Mouse (Mus musculus) kidney, embryonic 14.5 days (tissue): Measurements from ENCODE around the gene C2cd3. TPM values are rescaled to one million over a fixed set of nuclear protein-coding genes. Genes with fewer than 3 reads are reported as not detected.

Experiments
- ATAC-seq: fragments of 200-750 bp; cut with Nextera tagmentation; 2 replicates; pipeline ENCODE4 v1.8.0; 2017; ENCODE audit warnings: moderate number of reproducible peaks, mild to moderate bottlenecking, moderate TSS enrichment, moderate library complexity; ENCODE audit not compliant: low FRiP score, low TSS enrichment
- H3K27ac ChIP-seq: fragments of 300-500 bp; sonication (generic); 2 replicates; pipeline ENCODE4 v1.5.1; 2014; ENCODE audit warnings: low read depth, mild to moderate bottlenecking, low read length, moderate library complexity, mixed read lengths
- H3K27me3 ChIP-seq: fragments of 300-500 bp; sonication (generic); 2 replicates; pipeline ENCODE4 v1.6.1; 2014; ENCODE audit warnings: mild to moderate bottlenecking, low read length; ENCODE audit not compliant: control insufficient read depth, insufficient read depth
- H3K36me3 ChIP-seq: fragments of 300-500 bp; sonication (generic); 2 replicates; pipeline ENCODE4 v1.6.1; 2014; ENCODE audit warnings: low read length, mixed read lengths; ENCODE audit not compliant: control insufficient read depth, insufficient read depth
- H3K4me1 ChIP-seq: fragments of 300-500 bp; sonication (generic); 2 replicates; pipeline ENCODE4 v1.6.1; 2014; ENCODE audit warnings: low read length, mixed read lengths; ENCODE audit not compliant: control insufficient read depth, insufficient read depth
- H3K4me2 ChIP-seq: fragments of 300-500 bp; sonication (generic); replicated peaks from 2 replicates; pipeline ENCODE4 v1.6.1; 2014; ENCODE audit warnings: low read depth, mild to moderate bottlenecking, low read length
- H3K4me3 ChIP-seq: fragments of 300-500 bp; sonication (generic); 2 replicates; pipeline ENCODE4 v1.5.1; 2014; ENCODE audit warnings: mild to moderate bottlenecking, low read length
- H3K9ac ChIP-seq: fragments of 300-500 bp; sonication (generic); 2 replicates; pipeline ENCODE4 v1.6.1; 2014; ENCODE audit warnings: low read depth, mild to moderate bottlenecking, low read length, moderate library complexity
- H3K9me3 ChIP-seq: fragments of 300-500 bp; sonication (generic); 2 replicates; pipeline ENCODE4 v1.6.1; 2016; ENCODE audit warnings: low read length; ENCODE audit not compliant: control insufficient read depth
- WGBS: fragments of 180-500 bp; shearing (Covaris S2); extraction: QIAGEN DNeasy Blood & Tissue Kit; methylation state at CpG from one replicate; pipeline ENCODE4 v1.1.7; 2014; 5-methylcytosine and 5-hydroxymethylcytosine counted together
- polyA plus RNA-seq: library from polyadenylated mRNA; unstranded; fragments of >200 nt; fragmentation: Nextera tagmentation; extraction: Ambion mirVana; gene quantifications from 2 replicates; pipeline ENCODE4 v1.2.1, GENCODE M21; 2014

Gene C2cd3
- polyA plus RNA-seq, 1 experiment from 2014 or later: 45.4 TPM

GRCm38 (mm10) chr7:100356768-100357167, 15.3 kb upstream of the C2cd3 start:
- Histone ChIP-seq H3K4me2 (no peak overlapping the region), H3K9ac (no peak overlapping the region), H3K4me1 (no peaks in the 10 kb centered on the region), H3K27ac (no peak overlapping the region), H3K36me3 (peaks cover 6% of the 10 kb centered on the region; the same call in 1 of the 2 replicates), H3K4me3 (no peak overlapping the region), H3K9me3 (no peaks in the 10 kb centered on the region), H3K27me3 (no peaks in the 10 kb centered on the region)
- 71% methylated on average over 1 of the region's 1 CpGs for WGBS
- ATAC-seq: no peak

- H3K9ac ChIP-seq: no peak overlapping the region
- H3K4me1 ChIP-seq: no peaks in the 10 kb centered on the region
- H3K9me3 ChIP-seq: no peaks in the 10 kb centered on the region
- H3K4me3 ChIP-seq: no peak overlapping the region
- H3K36me3 ChIP-seq: peaks cover 6% of the 10 kb centered on the region; the same call in 1 of the 2 replicates
- no peak for ATAC-seq
- H3K27ac ChIP-seq: no peak overlapping the region
- H3K27me3 ChIP-seq: no peaks in the 10 kb centered on the region
- H3K4me2 ChIP-seq: no peak overlapping the region
These were observed 14.2 kb upstream of the C2cd3 start for GRCm38 (mm10) chr7:100357856-100358255.

DNA sequence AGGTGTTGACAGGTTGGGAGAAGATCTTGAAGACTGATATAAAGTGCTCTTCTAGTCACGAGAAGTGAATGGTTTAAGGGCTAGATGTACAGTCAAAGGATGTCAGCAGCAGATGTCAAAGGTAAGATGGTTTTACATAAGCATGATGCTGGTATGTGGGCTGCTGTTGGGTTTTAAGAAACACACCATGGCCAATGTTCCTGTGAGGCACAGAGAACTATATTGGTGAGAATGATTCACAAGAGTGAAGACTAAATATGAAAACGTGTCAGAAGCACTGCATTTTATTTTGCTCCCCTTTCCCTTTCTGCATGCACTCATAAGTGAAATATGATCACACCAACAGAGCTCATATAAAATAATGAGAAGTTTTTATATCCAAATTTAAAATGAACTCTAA, 8.9 kb upstream of the C2cd3 start:
- no peak overlapping the region for H3K9ac ChIP-seq
- H3K9me3 ChIP-seq: no peaks in the 10 kb centered on the region
- H3K36me3 ChIP-seq: no peaks in the 10 kb centered on the region
- H3K4me2 ChIP-seq: no peak overlapping the region
- no peak overlapping the region for H3K4me3 ChIP-seq
- H3K27me3 ChIP-seq: no peaks in the 10 kb centered on the region
- 93% methylated on average over 2 of the region's 2 CpGs for WGBS
- H3K27ac ChIP-seq: no peak overlapping the region
- H3K4me1 ChIP-seq: peaks cover 5% of the 10 kb centered on the region; the same call in 1 of the 2 replicates
- ATAC-seq: no peak

DNA sequence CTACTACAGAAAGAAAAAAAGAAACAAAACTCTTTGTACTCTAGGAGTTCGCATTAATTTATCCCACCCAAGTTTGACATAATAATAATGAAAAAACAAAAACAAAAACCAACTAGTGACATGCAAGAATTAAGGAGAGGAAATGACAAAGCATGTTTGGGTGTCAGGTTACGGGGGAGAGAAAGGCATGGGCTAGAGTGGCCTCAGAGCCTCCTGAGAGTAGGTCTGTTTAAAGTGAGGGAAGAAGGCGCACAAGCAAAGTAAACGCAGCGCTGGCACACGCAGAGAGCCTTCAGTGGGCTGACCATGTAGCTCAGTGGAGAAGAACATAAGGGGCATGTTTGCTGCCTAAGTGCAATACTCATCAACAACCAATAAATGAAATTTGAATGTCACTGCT, 7.1 kb upstream of the C2cd3 start:
- Histone ChIP-seq H3K36me3 (no peaks in the 10 kb centered on the region), H3K27ac (no peak overlapping the region), H3K4me2 (no peak overlapping the region), H3K4me1 (peaks cover 5% of the 10 kb centered on the region; the same call in 1 of the 2 replicates), H3K27me3 (no peaks in the 10 kb centered on the region), H3K4me3 (no peak overlapping the region), H3K9ac (no peak overlapping the region), H3K9me3 (no peaks in the 10 kb centered on the region)
- no peak for ATAC-seq
- 33% methylated on average over 6 of the region's 6 CpGs for WGBS

DNA sequence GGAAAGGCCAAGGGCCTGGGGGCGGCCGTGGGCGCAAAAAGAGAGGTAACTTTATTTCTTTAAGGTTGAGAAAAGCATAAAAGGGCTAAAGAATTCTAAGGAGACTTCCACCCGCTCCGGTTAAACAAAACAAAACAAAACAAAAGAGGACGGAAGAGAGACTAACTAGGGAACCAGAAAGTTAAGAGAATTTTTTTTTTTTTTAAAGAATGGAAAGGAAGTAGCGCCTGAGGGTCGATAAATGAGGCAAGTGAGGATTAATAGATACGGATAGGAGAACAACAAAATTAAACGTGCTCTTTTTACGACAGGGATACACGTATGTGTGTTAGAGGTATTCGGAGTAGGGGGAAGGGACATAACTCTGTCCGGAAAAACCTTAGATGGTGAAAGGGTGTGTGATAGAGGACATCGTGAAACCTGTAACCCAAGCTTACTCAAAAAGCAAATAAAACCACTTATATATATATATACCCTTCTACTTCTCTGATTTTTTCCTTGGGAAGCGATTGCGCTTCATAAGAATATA, 483 bp downstream of the C2cd3 start:
- Histone ChIP-seq H3K9ac (peak overlapping the region; percentile 61), H3K36me3 (peaks cover 23% of the 10 kb centered on the region), H3K4me2 (peak overlapping the region; percentile 38), H3K4me3 (peak overlapping the region; percentile 80), H3K27me3 (no peaks in the 10 kb centered on the region), H3K4me1 (peaks cover 7% of the 10 kb centered on the region), H3K9me3 (no peaks in the 10 kb centered on the region), H3K27ac (peak overlapping the region; percentile 67)
- 8% methylated on average over 17 of the region's 17 CpGs for WGBS
- no peak for ATAC-seq

- Histone ChIP-seq H3K9ac (no peak overlapping the region), H3K36me3 (peaks cover 61% of the 10 kb centered on the region)
These were observed 6.2 kb downstream of the C2cd3 start for GRCm38 (mm10) chr7:100378257-100378656.

DNA sequence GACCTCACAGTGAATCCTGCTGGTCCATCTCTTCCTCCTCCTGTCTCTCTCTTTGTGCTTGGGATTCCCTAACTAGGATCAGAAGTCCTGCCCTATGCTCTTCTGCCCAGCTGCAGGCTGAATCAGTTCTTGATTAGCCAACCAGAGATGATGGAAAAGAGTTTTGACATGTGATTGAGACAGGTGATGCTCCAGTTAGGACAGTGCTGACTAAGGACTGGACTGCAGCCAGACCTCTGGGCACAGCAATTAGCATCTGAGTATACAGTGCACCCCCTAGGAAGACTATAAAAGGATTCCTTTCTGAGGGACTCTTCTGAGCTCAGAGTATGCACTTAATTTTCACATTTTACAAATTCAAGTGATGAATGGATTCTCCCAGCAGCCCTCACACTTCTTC, 9.1 kb downstream of the C2cd3 start:
- Histone ChIP-seq H3K27ac (no peak overlapping the region), H3K9me3 (no peaks in the 10 kb centered on the region), H3K36me3 (peaks cover 52% of the 10 kb centered on the region), H3K4me2 (no peak overlapping the region), H3K27me3 (no peaks in the 10 kb centered on the region), H3K9ac (no peak overlapping the region), H3K4me1 (no peaks in the 10 kb centered on the region), H3K4me3 (no peak overlapping the region)
- ATAC-seq: no peak

More at GRCm38 (mm10) chr7:100378257-100378656, 6.2 kb downstream of the C2cd3 start:
- no peak overlapping the region for H3K4me3 ChIP-seq
- H3K4me1 ChIP-seq: no peaks in the 10 kb centered on the region
- no peak overlapping the region for H3K27ac ChIP-seq
- no peaks in the 10 kb centered on the region for H3K27me3 ChIP-seq
- H3K4me2 ChIP-seq: no peak overlapping the region
- 85% methylated on average over 2 of the region's 2 CpGs for WGBS
- ATAC-seq: no peak
- H3K9me3 ChIP-seq: no peaks in the 10 kb centered on the region

GRCm38 (mm10) chr7:100383207-100383606, 11.2 kb downstream of the C2cd3 start:
- Histone ChIP-seq H3K27me3 (no peaks in the 10 kb centered on the region), H3K9ac (no peak overlapping the region), H3K9me3 (no peaks in the 10 kb centered on the region), H3K27ac (no peak overlapping the region), H3K4me2 (no peak overlapping the region), H3K4me3 (no peak overlapping the region), H3K36me3 (peaks cover 50% of the 10 kb centered on the region), H3K4me1 (no peaks in the 10 kb centered on the region)
- no peak for ATAC-seq
- WGBS: 93% methylated on average over 2 of the region's 2 CpGs

DNA sequence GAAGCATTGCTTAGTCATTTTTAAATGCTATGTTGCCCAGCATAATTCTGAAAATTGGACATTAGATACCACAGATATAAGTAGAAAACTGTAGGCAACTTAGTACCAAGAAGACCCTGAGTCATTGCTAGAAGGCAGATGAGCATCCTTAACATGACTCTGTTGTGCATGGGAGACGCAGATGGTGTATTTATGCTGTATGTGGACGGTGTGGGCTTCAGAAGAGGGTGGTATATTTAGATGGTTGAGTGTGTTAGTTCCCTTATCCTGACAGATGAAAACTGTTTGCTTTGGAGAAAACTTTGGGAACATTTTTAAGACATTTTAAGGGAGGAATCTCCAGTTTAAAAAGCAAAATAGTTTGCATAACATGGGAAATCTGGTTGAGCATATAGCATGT, 16.1 kb downstream of the C2cd3 start:
- 96% methylated on average over 2 of the region's 2 CpGs for WGBS
- H3K9ac ChIP-seq: no peak overlapping the region
- no peak for ATAC-seq

More for the DNA sequence above, 16.1 kb downstream of the C2cd3 start:
- H3K4me1 ChIP-seq: no peaks in the 10 kb centered on the region
- no peak overlapping the region for H3K4me2 ChIP-seq
- peaks cover 49% of the 10 kb centered on the region for H3K36me3 ChIP-seq
- no peaks in the 10 kb centered on the region for H3K9me3 ChIP-seq
- no peak overlapping the region for H3K4me3 ChIP-seq
- H3K27me3 ChIP-seq: no peaks in the 10 kb centered on the region
- no peak overlapping the region for H3K27ac ChIP-seq
